Mouse (Mus musculus): ENCODE results near the gene Kcna5.

The Kcna5 gene

DNA sequence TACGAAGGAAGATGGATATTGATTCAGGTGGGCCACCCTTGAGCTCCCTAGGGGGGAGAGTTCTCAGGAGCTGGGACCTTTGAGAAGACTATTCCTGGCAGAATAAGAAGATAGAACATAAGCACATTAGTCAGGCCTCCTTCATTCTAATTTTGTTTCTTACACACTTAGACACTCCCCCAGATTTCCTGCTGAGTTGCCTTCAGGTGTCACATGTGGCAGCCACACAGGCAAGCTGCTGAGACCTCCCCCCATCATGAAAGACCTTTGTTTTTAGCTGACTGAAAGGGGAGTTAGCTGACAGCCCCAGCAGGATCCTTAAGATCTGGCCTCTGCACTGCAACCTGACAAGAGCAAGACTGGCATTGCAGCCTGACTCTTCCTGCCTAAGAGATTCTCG, 2.3 kb upstream of the Kcna5 start:
- no peak for DNase-seq (ENCODE audit: extremely low read depth, low read depth, low spot score)

GRCm38 (mm10) chr6:126536926-126537325, 1.7 kb upstream of the Kcna5 start:
- no peak for DNase-seq (ENCODE audit: extremely low read depth, low read depth, low spot score)

DNA sequence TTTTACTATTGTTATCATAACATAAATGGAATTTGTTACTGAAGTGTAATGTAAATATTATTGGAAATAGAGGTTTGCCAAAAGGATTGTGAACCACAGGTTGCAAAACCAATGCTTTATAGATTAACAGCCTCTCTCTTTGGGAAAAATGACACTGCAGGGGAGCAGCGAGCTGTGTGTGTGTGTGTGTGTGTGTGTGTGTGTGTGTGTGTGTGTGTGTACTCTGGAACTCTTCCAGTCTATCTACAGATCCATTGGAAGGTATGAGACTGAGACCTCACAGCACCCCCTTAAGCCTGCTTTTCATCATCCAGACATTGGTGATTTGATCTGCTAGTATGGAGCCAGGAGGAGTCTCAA, 679 bp upstream of the Kcna5 start:
- DNase-seq (ENCODE audit: extremely low read depth, low read depth, low spot score): no peak

DNA sequence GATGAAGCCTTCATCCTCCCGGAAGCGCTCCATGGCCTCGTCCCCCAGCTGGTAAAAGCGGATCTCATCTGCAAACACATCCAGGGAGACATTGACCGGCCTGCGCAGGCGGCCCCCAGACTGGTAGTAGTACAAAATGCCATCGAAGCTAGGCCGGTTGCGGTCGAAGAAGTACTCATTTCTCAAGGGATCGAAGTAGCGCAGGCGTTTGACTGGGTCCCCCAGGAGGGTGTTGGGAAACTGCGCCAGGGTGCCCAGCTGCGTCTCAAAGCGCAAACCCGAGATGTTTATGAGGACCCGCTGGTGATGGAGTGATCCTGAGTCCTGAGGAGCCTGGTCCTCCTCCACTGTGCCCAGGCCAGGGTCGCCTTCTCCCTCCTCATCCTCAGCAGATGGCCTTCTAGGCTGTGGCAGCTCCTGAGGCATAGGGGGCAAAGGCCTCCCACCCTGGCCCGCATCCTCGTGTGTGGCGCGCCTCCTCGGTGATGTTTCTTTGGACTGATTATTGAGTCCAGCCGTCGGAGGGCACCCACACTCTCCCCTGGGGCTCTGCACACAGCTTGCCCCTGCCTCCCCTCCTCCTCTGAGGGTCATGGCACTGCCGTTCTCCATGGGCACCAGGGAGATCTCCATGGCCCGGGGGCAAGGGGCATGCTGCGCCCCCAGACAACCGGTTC, 543 bp downstream of the Kcna5 start:
- no peak for DNase-seq (ENCODE audit: extremely low read depth, low read depth, low spot score)

DNA sequence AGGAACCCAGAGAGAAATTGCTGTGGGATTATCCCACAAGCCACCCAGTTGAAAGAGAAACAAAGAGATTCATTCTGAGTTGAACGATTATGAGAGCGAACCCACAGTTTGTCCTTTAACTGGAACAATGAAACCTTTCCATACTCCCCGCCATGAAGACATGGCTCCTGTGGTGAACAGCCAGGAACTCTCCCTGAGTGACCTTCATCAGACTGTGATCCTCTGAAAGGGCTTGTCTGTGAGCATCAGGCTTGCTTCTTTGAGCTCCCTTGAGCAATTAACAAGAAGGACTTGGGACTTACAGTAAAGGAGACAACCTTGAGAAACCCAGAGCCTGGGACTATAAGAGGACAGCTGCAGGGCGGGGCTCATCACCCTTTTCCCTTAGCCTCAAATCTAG, 3.9 kb downstream of the Kcna5 start:
- DNase-seq (ENCODE audit: extremely low read depth, low read depth, low spot score): no peak

DNA sequence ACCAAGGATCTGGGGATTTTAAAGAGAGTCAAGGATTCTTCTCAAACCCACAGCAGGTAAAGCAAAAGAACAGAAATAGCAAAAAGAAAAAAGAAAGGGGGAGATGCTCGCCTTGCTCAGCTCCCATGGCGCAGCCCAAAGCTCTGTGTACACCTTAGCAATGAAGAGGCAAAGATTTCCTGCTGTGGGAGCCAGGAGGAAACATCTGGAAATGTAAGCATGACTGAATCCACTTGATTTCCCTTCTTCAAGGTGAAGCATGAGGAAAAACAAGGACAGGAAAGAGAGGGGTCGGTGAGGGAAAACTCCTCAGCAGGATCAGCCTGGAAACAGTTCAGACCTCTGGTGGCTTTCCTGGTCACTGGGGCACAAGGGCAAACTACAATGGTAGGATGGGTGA, 5.2 kb downstream of the Kcna5 start:
- no peak for DNase-seq (ENCODE audit: extremely low read depth, low read depth, low spot score)

DNA sequence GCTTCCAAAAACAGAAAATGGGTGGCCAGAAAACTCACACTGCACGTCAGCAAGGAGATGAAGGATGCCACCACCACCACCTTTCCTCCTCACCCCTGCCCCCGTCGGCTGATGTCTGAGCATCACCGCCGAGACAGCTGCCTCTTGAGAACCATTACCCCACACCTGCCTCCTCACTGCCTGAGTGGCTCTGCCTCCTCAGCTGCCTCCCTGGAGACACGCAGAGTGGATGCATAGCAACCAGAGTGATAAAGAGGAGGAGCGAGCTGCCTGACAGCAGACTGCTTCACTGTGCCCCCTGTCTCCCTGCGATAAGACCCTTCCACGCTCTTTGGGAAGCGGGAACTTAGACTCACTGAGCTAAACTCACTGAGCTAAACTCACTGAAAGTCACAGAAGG, 20.5 kb downstream of the Kcna5 start:
- DNase-seq (ENCODE audit: extremely low read depth, low read depth, low spot score): no peak

GRCm38 (mm10) chr6:126513714-126514248, 21.4 kb downstream of the Kcna5 start:
- DNase-seq (ENCODE audit: extremely low read depth, low read depth, low spot score): no peak

- no peak for DNase-seq (ENCODE audit: extremely low read depth, low read depth, low spot score)
These were observed 22.1 kb downstream of the Kcna5 start for GRCm38 (mm10) chr6:126513154-126513553.

DNA sequence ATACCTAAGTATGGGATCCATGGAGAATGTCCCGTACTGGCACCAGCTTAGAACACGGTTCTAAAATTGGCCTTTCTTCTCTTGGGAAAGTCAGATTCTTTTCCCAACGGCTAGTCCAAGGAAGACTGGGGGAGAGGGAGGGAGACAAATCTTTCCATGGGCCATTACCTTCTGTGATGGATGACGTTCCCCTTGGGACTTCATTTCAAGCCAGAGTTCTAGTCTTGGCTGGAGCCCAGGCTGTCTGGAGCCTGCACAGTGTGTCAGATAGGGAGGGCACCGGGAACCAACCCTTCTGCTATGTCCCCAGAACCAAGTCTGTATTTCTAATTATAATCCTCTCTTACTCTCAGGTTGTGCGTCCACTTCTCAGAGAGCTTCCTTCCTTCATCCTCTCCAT, 26.5 kb downstream of the Kcna5 start:
- no peak for DNase-seq (ENCODE audit: extremely low read depth, low read depth, low spot score)

GRCm38 (mm10) chr6:126503920-126504319, 31.3 kb downstream of the Kcna5 start:
- no peak for DNase-seq (ENCODE audit: extremely low read depth, low read depth, low spot score)

GRCm38 (mm10) chr6:126502691-126503301, 32.4 kb downstream of the Kcna5 start:
- no peak for DNase-seq (ENCODE audit: extremely low read depth, low read depth, low spot score)

- DNase-seq (ENCODE audit: extremely low read depth, low read depth, low spot score): no peak
These were observed 34.2 kb downstream of the Kcna5 start for GRCm38 (mm10) chr6:126500985-126501384.

DNA sequence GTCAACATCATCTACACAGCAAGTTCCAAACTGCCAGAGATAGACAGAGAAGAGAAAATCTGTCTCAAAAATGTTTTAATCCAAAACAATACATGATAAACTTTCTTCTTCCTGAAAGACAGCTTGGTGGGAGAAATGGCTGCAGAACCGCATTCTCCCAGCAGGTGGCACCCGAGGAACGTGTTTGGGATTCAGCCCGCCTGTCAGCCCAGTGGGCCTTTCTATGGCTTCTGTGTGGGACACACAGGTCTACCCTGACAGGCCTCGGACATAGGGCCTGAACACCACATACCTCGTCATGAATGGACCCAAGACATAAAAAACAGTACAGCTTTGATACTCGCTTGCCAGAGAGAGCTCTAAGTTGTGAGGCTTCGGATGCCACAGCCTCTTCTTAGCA, 35.1 kb downstream of the Kcna5 start:
- no peak for DNase-seq (ENCODE audit: extremely low read depth, low read depth, low spot score)

GRCm38 (mm10) chr6:126497878-126498277, 37.3 kb downstream of the Kcna5 start:
- no peak for DNase-seq (ENCODE audit: extremely low read depth, low read depth, low spot score)

- no peak for DNase-seq (ENCODE audit: extremely low read depth, low read depth, low spot score)
These were observed 37.9 kb downstream of the Kcna5 start for GRCm38 (mm10) chr6:126497173-126497839.

DNA sequence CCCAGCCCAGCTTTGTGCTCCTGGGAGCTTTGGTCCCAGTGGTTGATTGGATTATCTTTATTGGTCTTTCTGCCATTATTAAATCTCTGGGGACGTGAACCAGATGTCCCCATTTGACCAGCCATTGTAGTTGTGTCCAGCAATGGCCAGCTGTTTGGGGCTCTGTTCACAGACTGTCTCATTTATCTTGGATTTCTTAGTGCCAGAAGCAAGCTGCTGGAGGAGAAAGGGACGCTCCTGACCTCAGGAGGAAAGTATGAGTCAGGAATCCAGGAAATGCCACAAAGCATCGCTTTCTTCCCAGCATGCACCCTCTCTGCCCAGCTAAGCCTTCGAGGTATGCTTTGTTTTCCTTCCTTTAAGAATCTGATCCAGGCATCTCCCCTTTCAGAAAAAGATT, 48.1 kb downstream of the Kcna5 start:
- DNase-seq (ENCODE audit: extremely low read depth, low read depth, low spot score): no peak

DNA sequence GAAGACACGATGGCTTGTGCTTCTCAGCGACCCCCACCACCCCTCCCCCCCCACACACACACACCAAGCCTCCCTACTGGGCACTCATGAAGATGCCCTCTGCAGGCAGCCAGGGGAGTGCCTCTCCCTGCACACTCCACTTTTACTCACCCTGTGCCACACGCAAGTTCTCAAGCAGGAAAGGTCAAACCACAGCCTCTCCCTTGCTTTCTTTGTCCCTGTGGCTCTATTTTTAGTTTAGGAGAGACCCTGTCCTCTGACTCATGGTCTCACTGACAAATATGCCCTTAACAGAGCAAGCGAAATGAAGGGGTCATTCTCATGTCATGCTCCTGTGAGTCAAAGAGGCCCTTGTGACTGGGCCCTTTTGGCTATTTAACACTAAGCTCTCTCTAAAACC, 50.3 kb downstream of the Kcna5 start:
- DNase-seq (ENCODE audit: extremely low read depth, low read depth, low spot score): no peak

- DNase-seq (ENCODE audit: extremely low read depth, low read depth, low spot score): no peak
These were observed 51.8 kb downstream of the Kcna5 start for GRCm38 (mm10) chr6:126483264-126483867.

Measured in fat pad, adult 2 months (tissue).